Mouse (Mus musculus): ENCODE data around the gene Bysl.
"Not testable (repeated sequence)": the region's sequence is repeated elsewhere in the genome, so short reads cannot be mapped to it uniquely, and the experiment has no call there.

GRCm38 (mm10) chr17:47654346-47654745, 43.1 kb upstream of the Bysl start:
- not testable (repeated sequence) for TF ChIP-seq TAL1, GATA1 (IDR thresholded peaks at IDR 0.05; ENCODE audit: low read length)
